Mouse (Mus musculus) stomach, postnatal 0 days (tissue): Measurements from ENCODE around the gene Slmap. TPM values are rescaled to one million over a fixed set of nuclear protein-coding genes. Genes with fewer than 3 reads are reported as not detected.
"Not testable (repeated sequence)": the region's sequence is repeated elsewhere in the genome, so short reads cannot be mapped to it uniquely, and the experiment has no call there.

ENCODE experiments used
- ATAC-seq: fragments of 200-750 bp; cut with Nextera tagmentation; 2 replicates; pipeline ENCODE4 v1.8.0; 2017; ENCODE audit not compliant: low FRiP score, low TSS enrichment
- DNase-seq: peaks from one replicate; pipeline ENCODE4 v3.0.0-alpha.2; 2016; ENCODE audit warnings: low spot score
- H3K27ac ChIP-seq: fragments of 300-500 bp; sonication (generic); replicated peaks from 2 replicates; pipeline ENCODE4 v1.5.1; 2014; ENCODE audit warnings: mild to moderate bottlenecking, control low read depth
- H3K27me3 ChIP-seq: fragments of 300-500 bp; sonication (generic); 2 replicates; pipeline ENCODE4 v1.6.1; 2014; ENCODE audit warnings: low read length; ENCODE audit not compliant: control insufficient read depth, insufficient read depth
- H3K36me3 ChIP-seq: fragments of 300-500 bp; sonication (generic); 2 replicates; pipeline ENCODE4 v1.6.1; 2014; ENCODE audit warnings: low read length, mixed read lengths; ENCODE audit not compliant: control insufficient read depth, insufficient read depth
- H3K4me1 ChIP-seq: fragments of 300-500 bp; sonication (generic); replicated peaks from 2 replicates; pipeline ENCODE4 v1.6.1; 2014; ENCODE audit warnings: antibody characterized with exemption; ENCODE audit not compliant: control insufficient read depth, insufficient read depth
- H3K4me2 ChIP-seq: fragments of 300-500 bp; sonication (generic); replicated peaks from 2 replicates; pipeline ENCODE4 v1.6.1; 2014; ENCODE audit warnings: low read depth, mild to moderate bottlenecking, control low read depth, moderate library complexity
- H3K4me3 ChIP-seq: fragments of 300-500 bp; sonication (generic); 2 replicates; pipeline ENCODE4 v1.5.1; 2014; ENCODE audit warnings: low read depth, low read length, control low read depth
- H3K9ac ChIP-seq: fragments of 300-500 bp; sonication (generic); 2 replicates; pipeline ENCODE4 v1.6.1; 2014; ENCODE audit warnings: mild to moderate bottlenecking, low read length, control low read depth, mixed read lengths
- H3K9me3 ChIP-seq: fragments of 300-500 bp; sonication (generic); 2 replicates; pipeline ENCODE4 v1.6.1; 2016; ENCODE audit warnings: low read length; ENCODE audit not compliant: control insufficient read depth
- CTCF ChIP-seq: IDR thresholded peaks from 2 replicates; pipeline ENCODE4 v1.5.1; 2016; ENCODE audit warnings: antibody characterized with exemption, low read depth, mild to moderate bottlenecking, moderate library complexity
- EP300 ChIP-seq: optimal IDR thresholded peaks from 2 replicates; pipeline ENCODE3; 2016; ENCODE audit warnings: antibody characterized with exemption
- WGBS: fragments of 180-500 bp; shearing (Covaris S2); extraction: QIAGEN DNeasy Blood & Tissue Kit; methylation state at CpG from one replicate; pipeline ENCODE4 v1.1.7; 2014; 5-methylcytosine and 5-hydroxymethylcytosine counted together
- polyA plus RNA-seq: library from polyadenylated mRNA; unstranded; fragments of >200 nt; fragmentation: Nextera tagmentation; extraction: Ambion mirVana; gene quantifications from 2 replicates; pipeline ENCODE4 v1.2.1, GENCODE M21; 2015

Slmap gene
- polyA plus RNA-seq, 1 experiment from 2014 or later = 76.5 TPM

DNA sequence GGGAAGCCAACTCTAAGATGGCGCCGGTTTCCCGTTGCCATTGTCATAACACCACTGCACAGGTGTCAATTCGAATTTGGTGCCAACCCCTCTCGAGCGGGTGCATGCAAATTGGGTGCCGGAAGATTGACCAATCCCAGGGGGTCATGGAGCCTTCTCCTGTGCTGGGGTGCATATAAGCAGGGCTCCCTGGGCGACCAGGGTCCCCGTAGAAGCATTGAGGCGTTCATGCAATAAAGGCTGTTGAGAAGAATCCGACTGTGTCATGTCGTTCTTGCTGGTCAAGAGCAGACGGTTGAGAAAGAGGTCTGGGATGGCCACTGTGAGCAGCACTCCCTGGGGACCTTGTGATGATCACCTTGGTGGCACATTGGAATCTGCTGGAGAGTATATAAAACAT lies 142.9 kb downstream of the Slmap start:
- H3K4me3 ChIP-seq = no peak overlapping the region
- no peaks in the 10 kb centered on the region for H3K4me1 ChIP-seq
- H3K9me3 ChIP-seq = no peaks in the 10 kb centered on the region
- DNase-seq = peak; percentile 10
- TF ChIP-seq EP300 = no peak
- no peak for TF ChIP-seq CTCF
- 94% methylated on average over 13 of the region's 13 CpGs for WGBS
- no peak overlapping the region for H3K4me2 ChIP-seq
- H3K27ac ChIP-seq = no peak overlapping the region
- H3K36me3 ChIP-seq = no peaks in the 10 kb centered on the region
- no peak for ATAC-seq
- no peak overlapping the region for H3K9ac ChIP-seq
- H3K27me3 ChIP-seq = no peaks in the 10 kb centered on the region

DNA sequence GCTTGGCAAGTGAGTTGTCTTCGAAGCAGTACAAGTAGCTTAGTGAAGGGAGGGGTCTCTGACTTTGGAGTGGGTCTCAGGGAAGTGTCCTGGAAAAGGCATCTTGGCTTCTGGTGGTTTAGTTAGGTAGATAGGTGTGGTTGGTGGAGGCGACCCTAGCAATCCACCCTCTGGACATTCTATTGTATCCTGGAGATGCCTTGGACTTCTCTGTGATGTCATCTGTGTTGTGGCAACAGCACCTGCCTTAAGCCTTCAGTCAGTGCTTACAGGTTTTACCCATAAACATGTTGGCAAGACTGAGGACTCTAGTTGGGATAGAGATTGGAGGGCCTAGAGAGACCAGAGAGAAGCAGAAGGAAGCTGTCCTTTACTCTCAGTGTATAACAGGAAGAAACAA lies 145.8 kb downstream of the Slmap start:
- H3K36me3 ChIP-seq, H3K4me1 ChIP-seq, H3K9me3 ChIP-seq, H3K4me2 ChIP-seq, H3K9ac ChIP-seq, H3K27ac ChIP-seq, ATAC-seq, DNase-seq, H3K27me3 ChIP-seq, H3K4me3 ChIP-seq: not testable (repeated sequence)
- 88% methylated on average over 2 of the region's 2 CpGs for WGBS

DNA sequence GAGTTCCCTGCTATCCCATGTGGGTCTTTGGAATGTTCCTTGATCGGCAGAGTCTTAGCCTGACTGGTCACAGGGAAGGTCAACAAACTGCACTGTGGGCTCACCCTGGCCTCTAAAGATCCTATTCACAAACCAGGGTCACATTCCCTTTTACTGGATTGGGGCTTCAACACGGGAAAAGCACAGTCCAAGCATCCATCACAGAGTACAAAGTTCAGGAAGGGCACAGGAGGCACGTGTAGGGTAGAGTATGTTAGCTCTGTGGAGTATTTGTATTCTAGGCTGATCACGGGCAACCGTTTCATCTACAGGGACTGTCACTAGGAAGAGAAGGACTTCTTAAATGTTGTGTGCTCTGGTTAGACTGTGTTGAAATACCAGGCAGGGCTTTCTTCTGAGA lies 147.7 kb downstream of the Slmap start:
- H3K27ac ChIP-seq = not testable (repeated sequence)
- 25% methylated on average over 4 of the region's 5 CpGs for WGBS

GRCm38 (mm10) chr14:26385659-26386058 lies 149.1 kb downstream of the Slmap start:
- H3K27me3 ChIP-seq, H3K36me3 ChIP-seq, H3K4me1 ChIP-seq, DNase-seq, H3K4me3 ChIP-seq, H3K9me3 ChIP-seq, ATAC-seq, H3K9ac ChIP-seq, H3K4me2 ChIP-seq, H3K27ac ChIP-seq: not testable (repeated sequence)
- WGBS = 66% methylated on average over 2 of the region's 2 CpGs

More for the DNA sequence above, 147.7 kb downstream of the Slmap start:
- ATAC-seq = peak; percentile 47; the same call in 1 of the 2 replicates
- H3K9me3 ChIP-seq, H3K27me3 ChIP-seq, H3K9ac ChIP-seq, H3K4me2 ChIP-seq, H3K36me3 ChIP-seq, DNase-seq, H3K4me1 ChIP-seq, H3K4me3 ChIP-seq: not testable (repeated sequence)

DNA sequence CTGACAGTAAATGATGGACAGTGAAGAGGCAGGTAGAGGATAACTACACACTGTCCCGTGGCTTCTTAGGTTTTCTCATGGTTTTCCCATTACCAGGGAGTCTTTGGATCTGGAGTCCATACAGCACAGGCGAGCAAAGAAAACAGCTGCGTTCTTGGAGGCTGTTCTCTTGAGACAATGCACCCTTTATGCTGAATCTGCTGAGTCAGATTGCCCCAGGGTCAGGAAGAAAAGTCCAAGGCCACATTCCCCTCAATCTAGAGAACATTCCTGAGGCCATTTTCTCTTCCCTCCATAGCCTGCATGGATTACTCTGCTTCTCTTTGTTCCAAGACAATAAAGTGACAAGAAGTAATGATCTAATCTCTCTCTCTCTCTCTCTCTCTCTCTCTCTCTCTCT lies 155.7 kb downstream of the Slmap start:
- no peak overlapping the region for H3K27ac ChIP-seq
- no peaks in the 10 kb centered on the region for H3K36me3 ChIP-seq
- no peak for TF ChIP-seq EP300
- no peaks in the 10 kb centered on the region for H3K27me3 ChIP-seq
- no peaks in the 10 kb centered on the region for H3K9me3 ChIP-seq
- H3K9ac ChIP-seq = no peak overlapping the region
- DNase-seq = no peak
- H3K4me1 ChIP-seq = no peaks in the 10 kb centered on the region
- 57% methylated on average over 3 of the region's 3 CpGs for WGBS
- no peak overlapping the region for H3K4me3 ChIP-seq
- ATAC-seq = no peak
- no peak overlapping the region for H3K4me2 ChIP-seq

DNA sequence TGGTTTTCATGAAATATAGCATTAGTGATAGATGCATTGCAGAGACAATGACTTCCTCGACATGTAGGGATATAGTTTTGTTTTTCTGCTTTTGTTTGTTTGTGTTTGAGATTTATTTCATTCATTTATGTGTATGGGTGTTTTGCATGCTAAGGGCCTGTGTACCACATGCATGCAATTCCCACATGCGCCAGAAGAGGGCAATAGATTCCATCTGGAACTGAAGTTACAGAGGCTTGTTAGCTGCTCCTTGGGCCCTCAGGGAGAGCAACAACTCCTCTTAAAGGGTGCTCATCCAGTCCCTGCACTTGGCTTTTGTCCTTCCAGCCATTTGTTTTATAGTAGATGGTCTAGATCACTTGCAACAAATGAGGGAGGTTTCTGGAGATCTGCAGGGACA lies 158.1 kb downstream of the Slmap start:
- WGBS = 4% methylated on average over 2 of the region's 2 CpGs
- TF ChIP-seq EP300 = no peak
- TF ChIP-seq CTCF = peak; percentile 96
- no peaks in the 10 kb centered on the region for H3K9me3 ChIP-seq
- ATAC-seq (no peak), DNase-seq (peak; percentile 83)
- no peak overlapping the region for H3K4me3 ChIP-seq
- H3K4me1 ChIP-seq = no peaks in the 10 kb centered on the region
- no peak overlapping the region for H3K4me2 ChIP-seq
- H3K9ac ChIP-seq = no peak overlapping the region
- H3K27ac ChIP-seq = no peak overlapping the region
- H3K36me3 ChIP-seq = no peaks in the 10 kb centered on the region
- no peaks in the 10 kb centered on the region for H3K27me3 ChIP-seq

Other genes with a start within 250 kb of the Slmap start
- gene Dennd6a, start 38.9 kb upstream of the Slmap start, polyA plus RNA-seq = 27.0 TPM in 2 replicates
- 411 and 419 TPM in 2 replicates for gene Arf4, start 103.1 kb upstream of the Slmap start, polyA plus RNA-seq
- 9.3 and 9.8 TPM in 2 replicates for gene Pde12, start 135.0 kb upstream of the Slmap start, polyA plus RNA-seq
- 0.01 and 0.02 TPM in 2 replicates for gene Dnah12, start 158.3 kb upstream of the Slmap start, polyA plus RNA-seq